Mouse (Mus musculus): ENCODE results near the gene Tmem161a. TPM values are rescaled to one million over a fixed set of nuclear protein-coding genes. Genes with fewer than 3 reads are reported as not detected.

Tmem161a gene
- polyA plus RNA-seq, 1 experiment from 2014 or later, result 50.8 TPM

DNA sequence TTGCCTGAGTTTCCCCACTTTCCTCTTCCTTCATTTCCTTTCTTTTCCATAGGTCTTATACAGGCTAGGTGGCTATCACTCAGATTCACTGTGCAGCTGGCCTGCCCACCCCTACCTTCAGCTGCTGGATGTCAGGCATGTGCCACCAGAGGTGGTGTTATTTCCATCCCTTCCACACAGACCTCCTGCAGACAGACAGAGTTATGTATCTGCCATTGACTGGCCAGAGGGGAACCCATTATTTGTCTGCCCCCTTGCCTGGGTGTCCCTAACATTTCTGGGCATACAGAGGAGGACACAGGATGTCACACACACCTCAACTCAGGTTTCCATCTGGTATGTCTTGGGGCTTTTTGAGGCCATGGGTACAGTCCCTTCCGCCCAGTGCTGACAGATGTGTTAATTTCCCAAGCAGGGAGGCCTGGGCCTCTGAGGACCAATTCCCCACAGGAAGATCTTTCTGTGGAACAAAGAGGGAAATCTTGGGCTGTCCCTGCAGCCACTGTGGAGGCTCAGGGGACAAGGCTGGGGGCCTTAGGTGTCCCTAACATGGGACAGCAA is 14.8 kb upstream of the Tmem161a start:
- Histone ChIP-seq H3K9ac (ENCODE audit: low read length) (no peak overlapping the region), H3K4me2 (ENCODE audit: low read length) (no peak overlapping the region), H3K27me3 (replicated peaks; ENCODE audit: control insufficient read depth, insufficient read depth, low read length) (no peaks in the 10 kb centered on the region), H3K36me3 (ENCODE audit: control insufficient read depth, insufficient read depth, low read length) (no peaks in the 10 kb centered on the region), H3K4me1 (replicated peaks; ENCODE audit: control insufficient read depth, insufficient read depth, low read length) (no peaks in the 10 kb centered on the region), H3K9me3 (ENCODE audit: control insufficient read depth, low read length) (no peaks in the 10 kb centered on the region), H3K4me3 (ENCODE audit: low read depth, low read length) (no peak overlapping the region), H3K27ac (ENCODE audit: low read depth) (no peak overlapping the region)
- ATAC-seq (replicated peaks; ENCODE audit: low FRiP score, low TSS enrichment, low read depth) (no peak), DNase-seq (ENCODE audit: low spot score) (no peak)
- WGBS, result 93% methylated on average over 1 of the region's 1 CpGs

DNA sequence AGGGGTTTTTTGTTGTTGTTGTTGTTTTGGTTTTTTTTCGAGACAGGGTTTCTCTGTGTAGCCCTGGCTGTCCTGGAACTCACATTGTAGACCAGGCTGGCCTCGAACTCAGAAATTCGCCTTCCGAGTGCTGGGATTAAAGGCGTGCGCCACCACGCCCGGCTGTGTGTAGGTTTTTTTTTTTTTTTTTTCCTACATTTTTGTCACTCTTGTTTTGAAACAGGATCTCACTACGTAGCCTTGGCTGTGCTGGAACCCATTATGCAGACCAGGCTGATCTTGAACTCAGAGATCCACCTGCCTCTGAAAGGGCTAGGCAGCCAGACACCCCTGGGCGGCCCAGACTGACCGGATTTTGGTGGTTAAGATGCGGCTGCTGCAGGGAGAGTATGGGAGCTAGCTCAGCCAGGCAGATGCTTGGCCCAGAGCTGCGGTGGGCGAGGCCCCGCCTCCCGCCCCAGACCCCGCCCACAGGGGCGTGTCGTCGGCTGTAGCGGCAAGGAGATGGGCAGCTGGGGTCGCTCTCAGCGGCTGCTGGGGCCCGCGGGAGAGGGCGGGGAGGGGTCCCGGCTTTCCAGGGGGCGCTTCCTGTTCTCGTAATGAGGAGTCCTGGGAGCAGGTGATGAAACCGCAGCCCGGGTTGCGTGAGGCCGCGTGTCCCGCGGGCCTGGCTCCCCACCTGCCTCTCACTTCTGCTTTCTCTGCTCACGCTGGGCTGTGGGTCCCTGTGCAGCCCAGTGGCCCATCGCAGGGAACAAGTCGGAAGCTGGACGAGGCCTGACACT is 13.9 kb upstream of the Tmem161a start:
- DNase-seq (ENCODE audit: low spot score) (peak; percentile 89), ATAC-seq (replicated peaks; ENCODE audit: low FRiP score, low TSS enrichment, low read depth) (peak; percentile 89)
- Histone ChIP-seq H3K9ac (ENCODE audit: low read length) (peak overlapping the region; percentile 17; the same call in 1 of the 2 replicates), H3K36me3 (ENCODE audit: control insufficient read depth, insufficient read depth, low read length) (no peaks in the 10 kb centered on the region), H3K9me3 (ENCODE audit: control insufficient read depth, low read length) (no peaks in the 10 kb centered on the region), H3K4me1 (replicated peaks; ENCODE audit: control insufficient read depth, insufficient read depth, low read length) (no peaks in the 10 kb centered on the region), H3K4me2 (ENCODE audit: low read length) (peak overlapping the region; percentile 65), H3K4me3 (ENCODE audit: low read depth, low read length) (peak overlapping the region; percentile 42), H3K27ac (ENCODE audit: low read depth) (no peak overlapping the region), H3K27me3 (replicated peaks; ENCODE audit: control insufficient read depth, insufficient read depth, low read length) (no peaks in the 10 kb centered on the region)
- WGBS, result 11% methylated on average over 39 of the region's 40 CpGs

DNA sequence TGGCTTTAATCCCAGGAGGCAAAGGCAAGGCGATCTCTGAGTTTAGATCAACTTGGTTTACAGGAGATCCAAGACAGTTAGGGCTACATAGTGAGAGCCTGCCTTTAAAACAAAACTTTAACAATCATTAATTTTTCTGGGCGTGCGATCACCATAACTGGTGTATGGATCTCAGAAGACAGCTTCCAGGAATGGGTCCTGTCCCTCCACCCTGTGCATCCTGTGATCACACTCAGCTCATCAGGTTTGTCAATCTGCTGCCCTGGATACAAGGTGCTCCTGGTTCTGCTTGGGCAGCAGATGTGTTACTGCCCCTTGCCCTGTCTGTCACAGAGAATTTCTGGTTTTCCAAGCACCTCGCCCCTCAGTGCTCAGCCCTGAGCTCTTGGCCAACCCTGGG is 12.9 kb upstream of the Tmem161a start:
- Histone ChIP-seq H3K27ac (ENCODE audit: low read depth) (no peak overlapping the region), H3K9ac (ENCODE audit: low read length) (no peak overlapping the region), H3K4me2 (ENCODE audit: low read length) (no peak overlapping the region), H3K4me3 (ENCODE audit: low read depth, low read length) (no peak overlapping the region), H3K4me1 (replicated peaks; ENCODE audit: control insufficient read depth, insufficient read depth, low read length) (no peaks in the 10 kb centered on the region), H3K27me3 (replicated peaks; ENCODE audit: control insufficient read depth, insufficient read depth, low read length) (no peaks in the 10 kb centered on the region), H3K9me3 (ENCODE audit: control insufficient read depth, low read length) (no peaks in the 10 kb centered on the region), H3K36me3 (ENCODE audit: control insufficient read depth, insufficient read depth, low read length) (no peaks in the 10 kb centered on the region)
- no peak for DNase-seq (ENCODE audit: low spot score)
- no peak for ATAC-seq (replicated peaks; ENCODE audit: low FRiP score, low TSS enrichment, low read depth)
- WGBS, result 80% methylated on average over 4 of the region's 4 CpGs

DNA sequence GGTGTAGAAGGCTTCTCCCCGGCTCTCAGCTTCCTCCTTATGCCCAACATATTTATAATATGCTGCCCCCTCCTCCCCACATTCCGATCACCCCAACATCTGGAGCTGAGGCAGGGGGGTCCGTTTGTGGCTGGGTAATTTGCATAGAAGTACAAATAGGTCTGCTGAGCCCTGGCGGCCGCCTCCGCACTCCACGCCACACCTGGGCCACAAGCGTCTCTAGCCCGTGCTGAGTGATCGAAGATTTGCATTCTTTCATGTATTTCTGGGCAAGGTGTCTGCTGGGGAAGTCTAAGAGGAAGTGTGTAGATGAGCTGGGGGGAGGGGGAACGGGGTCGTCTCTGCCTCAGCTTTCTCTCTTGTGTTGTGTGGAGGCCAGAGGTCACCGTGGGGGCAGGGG is 12.1 kb upstream of the Tmem161a start:
- H3K4me3 ChIP-seq (ENCODE audit: low read depth, low read length), result no peak overlapping the region
- H3K4me2 ChIP-seq (ENCODE audit: low read length), result no peak overlapping the region
- H3K27me3 ChIP-seq (replicated peaks; ENCODE audit: control insufficient read depth, insufficient read depth, low read length), result peaks cover under 1% of the 10 kb centered on the region; the same call in 1 of the 2 replicates
- no peak for DNase-seq (ENCODE audit: low spot score)
- no peak overlapping the region for H3K27ac ChIP-seq (ENCODE audit: low read depth)
- no peak overlapping the region for H3K9ac ChIP-seq (ENCODE audit: low read length)
- no peaks in the 10 kb centered on the region for H3K36me3 ChIP-seq (ENCODE audit: control insufficient read depth, insufficient read depth, low read length)
- 64% methylated on average over 13 of the region's 13 CpGs for WGBS
- H3K4me1 ChIP-seq (replicated peaks; ENCODE audit: control insufficient read depth, insufficient read depth, low read length), result no peaks in the 10 kb centered on the region
- ATAC-seq (replicated peaks; ENCODE audit: low FRiP score, low TSS enrichment, low read depth), result no peak
- H3K9me3 ChIP-seq (ENCODE audit: control insufficient read depth, low read length), result no peaks in the 10 kb centered on the region

DNA sequence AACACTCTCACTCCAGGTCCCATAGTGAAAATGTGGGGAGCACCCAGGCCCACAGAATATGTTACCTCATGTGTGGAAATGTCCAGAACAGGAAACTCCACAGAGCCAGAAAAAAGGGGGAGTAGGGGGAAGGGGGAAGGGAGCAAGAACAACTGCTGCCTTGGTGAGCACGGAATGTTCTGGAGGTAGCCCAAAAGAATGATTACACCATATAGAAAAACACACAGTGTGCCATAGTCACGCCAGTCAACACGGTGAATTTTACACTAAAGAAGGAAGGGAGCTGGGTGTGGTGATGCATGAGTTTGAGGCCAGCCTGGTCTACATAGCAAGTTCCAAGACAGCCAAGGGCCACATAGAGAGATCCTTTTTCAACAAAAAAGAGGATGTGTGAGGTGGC is 8.8 kb upstream of the Tmem161a start:
- Histone ChIP-seq H3K4me3 (ENCODE audit: low read depth, low read length) (no peak overlapping the region), H3K9ac (ENCODE audit: low read length) (no peak overlapping the region), H3K27me3 (replicated peaks; ENCODE audit: control insufficient read depth, insufficient read depth, low read length) (peaks cover 12% of the 10 kb centered on the region), H3K9me3 (ENCODE audit: control insufficient read depth, low read length) (no peaks in the 10 kb centered on the region), H3K36me3 (ENCODE audit: control insufficient read depth, insufficient read depth, low read length) (no peaks in the 10 kb centered on the region), H3K27ac (ENCODE audit: low read depth) (no peak overlapping the region), H3K4me2 (ENCODE audit: low read length) (no peak overlapping the region), H3K4me1 (replicated peaks; ENCODE audit: control insufficient read depth, insufficient read depth, low read length) (no peaks in the 10 kb centered on the region; the same call in 1 of the 2 replicates)
- 84% methylated on average over 3 of the region's 3 CpGs for WGBS
- ATAC-seq (replicated peaks; ENCODE audit: low FRiP score, low TSS enrichment, low read depth), result no peak
- DNase-seq (ENCODE audit: low spot score), result no peak

DNA sequence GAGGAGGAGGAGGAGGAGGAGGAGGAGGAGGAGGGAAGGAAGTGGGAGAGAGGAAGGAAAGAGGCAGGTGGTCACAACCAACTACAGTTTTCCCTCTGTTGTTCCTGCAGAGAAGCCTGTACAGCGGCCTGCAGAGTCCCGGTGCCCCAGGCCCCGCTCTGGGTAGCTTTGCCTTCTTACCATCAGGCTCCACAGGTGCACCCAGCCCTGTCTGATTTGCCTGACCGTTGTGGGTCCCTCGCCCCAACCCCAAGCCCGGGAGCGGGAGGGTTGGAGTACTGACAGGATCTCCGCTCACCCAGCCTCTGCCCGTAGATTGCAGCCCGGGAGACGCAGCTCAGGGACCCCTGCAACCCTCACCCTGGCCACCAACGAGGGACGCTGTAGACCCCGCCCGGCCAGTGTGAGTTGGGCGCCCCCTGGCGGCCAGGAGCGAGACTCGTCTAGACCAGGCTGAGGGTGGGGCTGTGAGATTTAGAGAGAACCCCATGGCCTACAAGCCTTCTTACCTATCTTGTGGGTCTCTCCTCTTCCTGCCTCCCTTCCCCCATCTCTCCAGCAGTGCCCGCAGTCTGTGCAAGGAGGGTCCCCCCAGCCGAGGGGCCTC is 5.5 kb upstream of the Tmem161a start:
- Histone ChIP-seq H3K9me3 (ENCODE audit: control insufficient read depth, low read length) (no peaks in the 10 kb centered on the region), H3K36me3 (ENCODE audit: control insufficient read depth, insufficient read depth, low read length) (no peaks in the 10 kb centered on the region), H3K9ac (ENCODE audit: low read length) (no peak overlapping the region), H3K27me3 (replicated peaks; ENCODE audit: control insufficient read depth, insufficient read depth, low read length) (peaks cover 12% of the 10 kb centered on the region), H3K27ac (ENCODE audit: low read depth) (no peak overlapping the region), H3K4me2 (ENCODE audit: low read length) (peak overlapping the region; percentile 45), H3K4me3 (ENCODE audit: low read depth, low read length) (0 out of 2 replicates have a peak overlapping the region, but pooled peaks have one; percentile 8), H3K4me1 (replicated peaks; ENCODE audit: control insufficient read depth, insufficient read depth, low read length) (peaks cover under 1% of the 10 kb centered on the region; the same call in 1 of the 2 replicates)
- DNase-seq (ENCODE audit: low spot score), result peak; percentile 89
- WGBS, result 2% methylated on average over 21 of the region's 21 CpGs
- ATAC-seq (replicated peaks; ENCODE audit: low FRiP score, low TSS enrichment, low read depth), result peak; percentile 77

DNA sequence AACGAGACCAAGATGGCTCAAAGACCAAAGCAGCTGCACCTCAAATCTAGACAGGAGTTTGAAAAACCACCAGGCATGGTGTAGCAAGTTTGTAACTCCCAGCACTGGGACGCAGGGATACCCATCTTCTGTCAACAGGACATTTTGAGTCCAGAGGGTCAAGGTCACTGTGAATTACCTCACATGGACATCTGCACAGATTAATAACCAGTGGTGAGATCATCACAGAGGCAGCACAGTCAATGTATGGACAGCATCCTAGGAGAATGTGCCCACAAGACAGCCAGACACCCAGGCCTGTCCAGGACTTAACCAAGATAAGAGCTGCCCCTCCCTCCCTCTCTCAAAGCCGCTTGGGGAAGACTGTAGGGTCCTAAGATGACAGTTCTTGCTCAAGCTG is 2.0 kb upstream of the Tmem161a start:
- H3K4me2 ChIP-seq (ENCODE audit: low read length), result no peak overlapping the region
- H3K4me1 ChIP-seq (replicated peaks; ENCODE audit: control insufficient read depth, insufficient read depth, low read length), result peaks cover 11% of the 10 kb centered on the region
- H3K9ac ChIP-seq (ENCODE audit: low read length), result no peak overlapping the region
- ATAC-seq (replicated peaks; ENCODE audit: low FRiP score, low TSS enrichment, low read depth) (no peak), DNase-seq (ENCODE audit: low spot score) (no peak)
- H3K4me3 ChIP-seq (ENCODE audit: low read depth, low read length), result no peak overlapping the region
- 79% methylated on average over 3 of the region's 3 CpGs for WGBS
- H3K9me3 ChIP-seq (ENCODE audit: control insufficient read depth, low read length), result no peaks in the 10 kb centered on the region
- H3K27ac ChIP-seq (ENCODE audit: low read depth), result no peak overlapping the region
- H3K36me3 ChIP-seq (ENCODE audit: control insufficient read depth, insufficient read depth, low read length), result no peaks in the 10 kb centered on the region
- H3K27me3 ChIP-seq (replicated peaks; ENCODE audit: control insufficient read depth, insufficient read depth, low read length), result peaks cover 11% of the 10 kb centered on the region

DNA sequence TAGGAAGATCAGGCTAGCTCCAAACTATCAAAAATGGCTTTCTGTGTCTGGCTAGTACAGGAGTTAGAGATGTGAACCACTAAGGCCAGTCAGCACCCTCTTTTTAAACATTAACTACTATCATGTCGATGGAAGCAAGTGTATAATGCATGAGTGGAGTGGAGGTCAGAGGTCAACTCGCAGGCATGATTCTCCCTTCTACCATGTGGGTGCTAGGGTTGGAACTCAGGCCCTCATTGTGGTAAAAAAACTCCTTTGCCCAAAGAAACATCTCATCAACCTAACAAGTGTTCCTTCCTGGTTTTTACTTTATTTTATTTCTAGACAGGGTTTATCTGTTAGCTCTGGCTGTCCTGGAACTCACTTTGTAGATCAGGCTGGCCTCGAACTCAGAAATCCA is 1.4 kb upstream of the Tmem161a start:
- ATAC-seq (replicated peaks; ENCODE audit: low FRiP score, low TSS enrichment, low read depth) (no peak), DNase-seq (ENCODE audit: low spot score) (no peak)
- peaks cover 11% of the 10 kb centered on the region for H3K4me1 ChIP-seq (replicated peaks; ENCODE audit: control insufficient read depth, insufficient read depth, low read length)
- H3K27me3 ChIP-seq (replicated peaks; ENCODE audit: control insufficient read depth, insufficient read depth, low read length), result peaks cover 5% of the 10 kb centered on the region
- no peaks in the 10 kb centered on the region for H3K36me3 ChIP-seq (ENCODE audit: control insufficient read depth, insufficient read depth, low read length)
- no peak overlapping the region for H3K4me3 ChIP-seq (ENCODE audit: low read depth, low read length)
- H3K27ac ChIP-seq (ENCODE audit: low read depth), result no peak overlapping the region
- 73% methylated on average over 3 of the region's 3 CpGs for WGBS
- no peak overlapping the region for H3K9ac ChIP-seq (ENCODE audit: low read length)
- H3K4me2 ChIP-seq (ENCODE audit: low read length), result no peak overlapping the region
- no peaks in the 10 kb centered on the region for H3K9me3 ChIP-seq (ENCODE audit: control insufficient read depth, low read length)

Measured in intestine, embryonic 14.5 days (tissue).